Mouse (Mus musculus): ENCODE measurements at regions not wholly inside any gene's neighbourhood (a gene's known extent, or its start where the extent isn't known, plus 50 kb on each side); places are given as distances from the start of the nearest gene placed in this dataset.

DNA sequence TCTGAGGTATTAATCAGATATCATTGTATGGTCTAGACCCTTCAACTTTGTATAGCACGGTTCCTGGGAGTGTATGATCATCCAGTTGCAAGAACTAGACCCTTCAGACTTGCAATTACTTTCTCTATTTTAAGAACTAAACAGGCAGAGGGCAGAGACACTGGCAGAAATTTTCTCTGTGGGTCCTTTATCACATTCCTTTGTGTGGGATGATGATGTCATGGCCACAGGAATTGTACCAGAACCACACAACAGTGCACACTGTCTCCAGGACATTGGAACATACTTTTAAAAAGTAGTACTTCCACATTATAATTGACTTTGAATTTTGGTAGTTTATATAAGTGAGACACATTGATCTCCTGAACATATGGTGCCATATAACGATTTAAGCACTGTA, 674.2 kb downstream of the Rfpl4b start:
- 94% methylated on average over 2 of the region's 2 CpGs for WGBS
- Histone ChIP-seq H3K9me3 (no peaks in the 10 kb centered on the region), H3K4me3 (no peak overlapping the region), H3K36me3 (replicated peaks) (no peaks in the 10 kb centered on the region), H3K4me1 (no peaks in the 10 kb centered on the region), H3K27me3 (ENCODE audit: poor library complexity, severe bottlenecking) (no peaks in the 10 kb centered on the region), H3K27ac (no peak overlapping the region)
- no peak for DNase-seq (ENCODE audit: extremely low spot score, low spot score)

DNA sequence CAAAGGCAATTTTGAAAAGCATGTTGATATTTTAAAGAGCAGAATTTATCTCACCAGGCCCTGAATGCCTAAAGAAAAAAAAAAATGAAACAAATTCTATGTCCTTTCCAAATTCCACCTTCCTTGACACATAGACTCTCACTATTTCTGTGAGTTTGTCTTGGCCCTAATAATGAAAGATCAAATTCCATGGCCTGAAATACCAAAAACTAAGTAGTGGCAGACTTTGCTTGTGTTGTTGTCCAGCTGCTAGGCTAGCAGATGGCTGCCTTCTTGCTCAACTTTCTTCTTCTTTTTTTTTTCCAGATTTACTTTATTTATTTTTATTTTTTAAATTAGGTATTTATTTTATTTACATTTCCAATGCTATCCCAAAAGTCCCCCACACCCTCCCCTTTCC, 682.4 kb downstream of the Rfpl4b start:
- H3K27ac ChIP-seq, result no peak overlapping the region
- H3K4me1 ChIP-seq, result no peaks in the 10 kb centered on the region
- H3K27me3 ChIP-seq (ENCODE audit: poor library complexity, severe bottlenecking), result no peaks in the 10 kb centered on the region
- no peak for DNase-seq (ENCODE audit: extremely low spot score, low spot score)
- no peak overlapping the region for H3K4me3 ChIP-seq
- H3K36me3 ChIP-seq (replicated peaks), result no peaks in the 10 kb centered on the region
- no peaks in the 10 kb centered on the region for H3K9me3 ChIP-seq

DNA sequence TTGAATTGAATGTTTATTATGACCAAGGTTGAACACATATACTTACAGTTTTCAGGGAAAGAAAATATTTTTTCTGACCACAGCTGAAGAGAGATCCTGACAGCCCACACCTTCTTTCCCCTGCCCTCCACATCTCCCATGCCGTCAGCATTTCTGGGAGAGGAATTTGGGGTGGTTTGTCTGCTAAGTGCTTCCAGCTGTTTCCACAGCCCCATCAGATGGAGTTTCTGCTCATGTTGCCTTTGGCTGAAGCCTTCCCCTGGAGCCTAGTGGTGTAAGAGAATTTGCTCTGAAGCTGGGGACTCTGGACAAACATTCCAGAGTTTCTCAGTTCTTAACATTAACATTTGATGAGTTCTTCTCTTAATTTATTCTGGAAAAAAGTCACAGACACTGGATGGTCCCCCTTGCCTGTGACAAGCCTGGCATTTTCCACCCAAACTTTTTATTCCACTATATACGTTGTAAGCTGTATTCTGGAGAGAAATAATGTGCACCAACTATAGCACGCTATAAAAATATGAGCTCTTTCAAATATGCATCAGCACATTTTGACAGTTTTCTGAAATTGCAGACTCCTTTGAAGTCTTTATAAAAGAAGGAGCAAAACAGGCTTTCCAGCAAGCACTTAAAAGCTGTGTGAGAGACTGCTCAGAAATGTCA, 699.5 kb downstream of the Rfpl4b start:
- H3K27ac ChIP-seq, result no peak overlapping the region
- no peaks in the 10 kb centered on the region for H3K9me3 ChIP-seq
- DNase-seq (ENCODE audit: extremely low spot score, low spot score), result peak; percentile 21
- H3K36me3 ChIP-seq (replicated peaks), result no peaks in the 10 kb centered on the region
- no peaks in the 10 kb centered on the region for H3K4me1 ChIP-seq
- no peak overlapping the region for H3K4me3 ChIP-seq
- WGBS, result 72% methylated on average over 3 of the region's 3 CpGs
- H3K27me3 ChIP-seq (ENCODE audit: poor library complexity, severe bottlenecking), result no peaks in the 10 kb centered on the region

DNA sequence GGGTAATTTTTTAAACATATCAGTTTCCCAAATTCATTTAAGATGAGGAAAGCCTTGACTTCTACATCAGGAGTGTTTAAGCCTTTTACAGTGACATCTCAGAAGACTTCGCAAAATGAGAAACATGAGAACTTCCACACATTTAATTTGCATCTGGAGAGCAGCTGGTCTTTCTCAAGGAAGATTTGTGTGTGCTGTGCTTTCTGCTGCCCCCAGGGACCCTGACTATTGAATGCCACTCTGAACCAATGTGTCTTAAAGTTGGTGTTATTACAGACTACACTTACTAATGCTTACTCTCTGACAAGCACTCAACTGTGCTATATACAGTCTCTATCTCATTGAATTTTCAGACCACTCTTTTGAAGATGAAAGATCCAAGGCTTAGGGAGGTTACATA, 703.0 kb downstream of the Rfpl4b start:
- no peak for DNase-seq (ENCODE audit: extremely low spot score, low spot score)
- H3K4me1 ChIP-seq, result no peaks in the 10 kb centered on the region
- no peaks in the 10 kb centered on the region for H3K27me3 ChIP-seq (ENCODE audit: poor library complexity, severe bottlenecking)
- no peak overlapping the region for H3K27ac ChIP-seq
- WGBS, result 75% methylated on average over 1 of the region's 1 CpGs
- H3K36me3 ChIP-seq (replicated peaks), result no peaks in the 10 kb centered on the region
- no peaks in the 10 kb centered on the region for H3K9me3 ChIP-seq
- no peak overlapping the region for H3K4me3 ChIP-seq

DNA sequence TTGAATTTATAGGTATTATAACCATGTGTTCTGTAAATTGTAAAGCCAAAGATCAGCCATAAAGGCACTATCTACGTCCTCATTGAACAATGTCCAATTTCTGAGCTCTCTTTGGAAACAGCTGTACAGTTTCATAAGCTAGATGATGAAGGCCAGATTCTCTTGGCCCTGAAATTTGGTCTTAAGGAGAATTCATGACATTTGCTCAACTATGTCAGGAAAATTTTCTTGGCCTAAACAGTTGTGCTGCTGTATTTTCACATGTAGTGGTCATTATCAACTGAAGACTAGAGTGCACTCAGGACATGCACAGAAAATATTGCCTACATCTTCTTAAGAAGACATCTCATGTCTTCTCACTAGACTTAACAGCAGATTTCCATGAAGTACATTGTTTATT, 705.1 kb downstream of the Rfpl4b start:
- no peaks in the 10 kb centered on the region for H3K27me3 ChIP-seq (ENCODE audit: poor library complexity, severe bottlenecking)
- no peak overlapping the region for H3K27ac ChIP-seq
- H3K36me3 ChIP-seq (replicated peaks), result no peaks in the 10 kb centered on the region
- WGBS, result 80% methylated on average over 1 of the region's 1 CpGs
- no peaks in the 10 kb centered on the region for H3K9me3 ChIP-seq
- DNase-seq (ENCODE audit: extremely low spot score, low spot score), result no peak
- H3K4me1 ChIP-seq, result no peaks in the 10 kb centered on the region
- no peak overlapping the region for H3K4me3 ChIP-seq

DNA sequence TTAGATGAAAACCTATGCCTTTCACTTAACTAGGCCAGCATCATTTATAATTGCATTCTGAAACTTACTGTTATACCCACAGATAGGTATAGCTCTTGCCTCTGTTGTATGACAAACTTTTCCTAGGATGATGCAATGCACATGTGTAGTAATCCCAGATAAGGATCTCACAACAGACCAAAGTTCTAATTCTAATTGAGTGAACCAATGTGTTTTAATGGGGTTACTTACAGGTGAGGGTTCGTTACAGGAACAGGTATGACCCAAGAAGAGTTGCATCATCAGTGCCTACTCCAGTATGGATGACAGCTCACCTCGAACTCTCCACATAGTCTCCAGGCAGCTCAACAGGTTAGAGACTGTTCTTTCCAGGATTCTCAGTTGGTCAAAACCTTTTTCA, 707.4 kb downstream of the Rfpl4b start:
- Histone ChIP-seq H3K27ac (no peak overlapping the region), H3K4me1 (no peaks in the 10 kb centered on the region), H3K4me3 (no peak overlapping the region), H3K27me3 (ENCODE audit: poor library complexity, severe bottlenecking) (no peaks in the 10 kb centered on the region), H3K36me3 (replicated peaks) (no peaks in the 10 kb centered on the region), H3K9me3 (no peaks in the 10 kb centered on the region)
- 86% methylated on average over 2 of the region's 2 CpGs for WGBS
- DNase-seq (ENCODE audit: extremely low spot score, low spot score), result no peak

DNA sequence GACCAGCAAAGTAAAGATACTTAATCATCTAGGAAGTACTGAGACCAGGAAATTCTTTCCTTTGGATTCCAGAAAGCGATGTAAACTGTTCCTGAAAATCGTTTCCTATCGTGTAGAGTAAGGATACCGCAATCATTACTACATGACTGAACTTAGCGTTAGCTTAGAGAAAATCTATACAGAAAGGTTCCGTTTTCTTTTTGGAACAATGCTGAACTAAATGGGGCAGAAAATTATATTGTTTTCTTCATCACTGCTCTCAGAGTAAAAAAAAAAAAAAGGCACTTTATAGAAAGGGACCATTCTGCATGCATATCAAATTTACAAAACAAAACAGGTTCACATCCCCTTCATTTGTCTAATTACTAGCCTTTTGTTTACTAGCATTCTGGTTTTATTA, 713.0 kb downstream of the Rfpl4b start:
- H3K36me3 ChIP-seq (replicated peaks), result no peaks in the 10 kb centered on the region
- no peaks in the 10 kb centered on the region for H3K4me1 ChIP-seq
- H3K27ac ChIP-seq, result no peak overlapping the region
- no peak for DNase-seq (ENCODE audit: extremely low spot score, low spot score)
- 85% methylated on average over 6 of the region's 6 CpGs for WGBS
- H3K4me3 ChIP-seq, result no peak overlapping the region
- no peaks in the 10 kb centered on the region for H3K9me3 ChIP-seq
- no peaks in the 10 kb centered on the region for H3K27me3 ChIP-seq (ENCODE audit: poor library complexity, severe bottlenecking)

DNA sequence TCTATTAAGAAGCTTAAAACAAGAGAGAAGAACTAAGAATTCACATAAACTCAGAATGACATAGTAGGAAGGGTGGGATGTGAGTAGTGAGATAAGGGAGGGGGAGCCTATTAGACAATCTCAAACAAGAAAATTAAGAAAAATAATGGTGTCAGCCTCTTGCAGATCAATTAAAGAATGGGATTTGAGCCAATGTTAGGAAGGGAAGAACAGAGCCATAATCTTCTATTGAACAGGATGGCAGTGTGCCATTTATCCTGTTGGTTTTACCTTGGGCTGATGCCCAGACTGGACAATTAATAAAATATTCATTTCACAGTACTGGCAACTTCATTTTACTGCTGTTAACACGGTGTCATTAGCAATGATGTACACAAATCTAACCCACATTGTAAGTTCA, 718.0 kb downstream of the Rfpl4b start:
- Histone ChIP-seq H3K4me1 (no peaks in the 10 kb centered on the region), H3K27ac (no peak overlapping the region), H3K9me3 (no peaks in the 10 kb centered on the region), H3K27me3 (ENCODE audit: poor library complexity, severe bottlenecking) (no peaks in the 10 kb centered on the region), H3K36me3 (replicated peaks) (no peaks in the 10 kb centered on the region), H3K4me3 (no peak overlapping the region)
- WGBS, result 68% methylated on average over 1 of the region's 1 CpGs
- DNase-seq (ENCODE audit: extremely low spot score, low spot score), result no peak

DNA sequence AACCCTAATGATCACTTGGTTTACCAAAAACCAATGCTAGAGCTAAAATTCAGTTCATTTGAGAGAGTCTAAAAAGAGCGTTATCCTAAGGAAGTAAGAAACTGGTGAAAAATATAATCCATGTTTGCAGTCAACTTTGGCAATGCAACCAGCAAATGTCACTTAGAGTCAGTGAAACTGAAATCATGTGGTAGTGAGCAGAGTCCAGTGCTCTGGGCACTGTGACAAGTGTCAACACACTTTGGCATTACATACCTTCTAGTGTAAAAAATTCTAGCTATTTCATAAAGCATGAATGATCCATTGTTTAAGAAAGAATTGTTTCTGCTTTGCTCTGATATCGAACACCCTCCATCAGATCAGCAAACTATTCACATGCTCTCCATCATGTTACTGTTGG, 743.1 kb downstream of the Rfpl4b start:
- no peaks in the 10 kb centered on the region for H3K4me1 ChIP-seq
- 92% methylated on average over 2 of the region's 2 CpGs for WGBS
- H3K36me3 ChIP-seq (replicated peaks), result no peaks in the 10 kb centered on the region
- peaks cover 5% of the 10 kb centered on the region; the same call in 1 of the 2 replicates for H3K9me3 ChIP-seq
- H3K27ac ChIP-seq, result no peak overlapping the region
- DNase-seq (ENCODE audit: extremely low spot score, low spot score), result no peak
- H3K27me3 ChIP-seq (ENCODE audit: poor library complexity, severe bottlenecking), result no peaks in the 10 kb centered on the region
- H3K4me3 ChIP-seq, result no peak overlapping the region

DNA sequence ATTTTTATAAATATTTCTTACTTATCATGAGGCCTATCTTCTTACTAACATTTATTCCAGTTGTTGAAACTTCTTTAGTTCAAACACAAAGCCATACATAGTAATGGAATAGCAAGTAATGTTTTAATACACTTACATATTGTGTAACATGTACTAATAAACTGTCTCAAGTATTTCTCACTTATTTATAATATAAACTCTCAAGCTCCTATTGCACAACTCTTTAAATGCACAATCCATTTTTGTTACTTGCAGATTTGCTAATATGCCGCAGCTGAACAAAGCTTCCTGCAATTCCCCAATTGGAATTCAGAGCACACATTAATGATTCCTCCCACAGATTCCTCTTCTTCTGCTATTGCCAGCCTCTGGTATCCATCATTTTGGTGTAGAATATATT, 749.2 kb downstream of the Rfpl4b start:
- Histone ChIP-seq H3K4me1 (no peaks in the 10 kb centered on the region), H3K9me3 (no peaks in the 10 kb centered on the region), H3K4me3 (no peak overlapping the region), H3K27ac (no peak overlapping the region), H3K27me3 (ENCODE audit: poor library complexity, severe bottlenecking) (no peaks in the 10 kb centered on the region), H3K36me3 (replicated peaks) (no peaks in the 10 kb centered on the region)
- DNase-seq (ENCODE audit: extremely low spot score, low spot score), result no peak
- 100% methylated on average over 1 of the region's 1 CpGs for WGBS

DNA sequence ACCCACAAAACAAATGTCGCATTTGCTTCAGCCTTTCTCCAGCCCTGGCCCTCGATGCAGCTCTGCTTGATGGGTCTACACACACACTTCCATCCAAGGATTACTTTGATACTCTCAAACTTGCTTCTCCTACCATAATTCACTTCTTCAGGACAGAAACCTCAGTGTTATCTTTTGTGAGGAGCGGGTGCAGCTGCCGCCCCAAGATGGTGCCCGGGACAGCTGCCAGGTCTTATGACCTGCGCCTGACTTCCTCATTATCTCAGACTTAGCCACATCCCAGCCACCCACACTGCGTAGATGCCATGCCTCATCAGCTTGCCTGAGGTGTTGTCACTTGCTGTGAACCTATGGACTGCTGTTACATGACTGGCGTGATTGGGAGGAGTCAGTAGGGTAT, 762.5 kb downstream of the Rfpl4b start:
- WGBS, result 92% methylated on average over 8 of the region's 8 CpGs

DNA sequence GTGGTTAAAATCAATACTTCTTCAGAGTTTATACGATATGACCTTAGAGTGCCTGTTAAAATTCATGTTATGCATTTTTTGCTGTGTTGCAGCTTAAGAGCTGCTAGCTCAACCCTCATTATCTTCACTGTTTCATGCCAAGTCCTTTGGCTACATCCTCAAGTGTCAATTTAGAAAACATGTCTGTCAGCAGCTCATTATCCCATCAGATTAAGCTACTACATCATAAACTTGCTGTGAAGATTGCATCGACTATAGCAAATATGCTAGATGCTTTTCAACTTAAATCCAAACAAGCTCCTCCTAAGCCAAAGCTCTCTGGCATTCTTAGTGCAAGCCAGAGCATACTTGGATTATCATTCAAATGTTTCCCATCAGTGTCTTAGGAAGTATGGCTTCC, 811.1 kb downstream of the Rfpl4b start:
- H3K4me1 ChIP-seq, result no peaks in the 10 kb centered on the region
- H3K4me3 ChIP-seq, result no peak overlapping the region
- no peaks in the 10 kb centered on the region for H3K9me3 ChIP-seq
- 82% methylated on average over 2 of the region's 2 CpGs for WGBS
- DNase-seq (ENCODE audit: extremely low spot score, low spot score), result no peak
- no peaks in the 10 kb centered on the region for H3K27me3 ChIP-seq (ENCODE audit: poor library complexity, severe bottlenecking)
- H3K27ac ChIP-seq, result no peak overlapping the region
- H3K36me3 ChIP-seq (replicated peaks), result no peaks in the 10 kb centered on the region

More for the DNA sequence above, 762.5 kb downstream of the Rfpl4b start:
- H3K9me3 ChIP-seq, result peaks cover 20% of the 10 kb centered on the region
- H3K36me3 ChIP-seq (replicated peaks), result no peaks in the 10 kb centered on the region; the same call in 1 of the 2 replicates
- no peak overlapping the region for H3K27ac ChIP-seq
- DNase-seq (ENCODE audit: extremely low spot score, low spot score), result no peak
- H3K4me3 ChIP-seq, result no peak overlapping the region
- H3K27me3 ChIP-seq (ENCODE audit: poor library complexity, severe bottlenecking), result no peaks in the 10 kb centered on the region
- no peaks in the 10 kb centered on the region for H3K4me1 ChIP-seq

DNA sequence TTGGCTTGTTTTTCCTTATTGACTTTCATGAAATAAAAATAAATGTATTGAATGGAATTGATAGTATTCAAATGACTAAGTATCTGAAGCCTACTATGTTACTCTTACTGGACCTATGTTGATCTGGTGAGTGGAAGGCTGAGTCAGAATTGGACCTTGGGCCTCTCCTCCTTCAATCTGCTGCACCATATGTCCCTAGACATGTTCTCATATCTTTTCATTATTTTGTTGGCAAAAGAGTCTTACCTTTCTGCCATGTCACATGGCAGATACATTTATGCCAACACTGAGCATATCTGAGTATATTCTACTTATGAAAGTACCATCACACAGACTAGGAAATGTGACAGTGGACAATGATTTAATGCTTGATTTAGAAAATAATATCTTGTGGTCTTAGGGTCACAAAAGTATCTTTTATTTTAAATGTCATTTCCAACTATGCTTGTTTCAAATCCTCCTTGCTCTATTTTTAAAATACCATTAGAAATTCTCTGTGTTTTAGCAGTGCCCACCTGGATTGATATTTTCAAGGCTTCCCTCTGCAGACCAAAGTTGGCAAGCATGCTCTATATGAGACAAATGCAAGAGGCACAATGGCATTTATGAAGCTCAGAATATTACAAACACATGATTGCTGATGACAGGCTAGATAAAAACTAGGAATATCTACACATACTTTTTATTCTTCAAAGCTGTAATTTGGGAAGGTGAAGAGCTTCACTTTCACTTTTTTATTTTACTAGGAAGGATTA, 825.7 kb downstream of the Rfpl4b start:
- H3K4me3 ChIP-seq, result no peak overlapping the region
- no peak for DNase-seq (ENCODE audit: extremely low spot score, low spot score)
- no peaks in the 10 kb centered on the region for H3K36me3 ChIP-seq (replicated peaks)
- no peaks in the 10 kb centered on the region for H3K4me1 ChIP-seq
- H3K9me3 ChIP-seq, result no peaks in the 10 kb centered on the region
- no peak overlapping the region for H3K27ac ChIP-seq
- H3K27me3 ChIP-seq (ENCODE audit: poor library complexity, severe bottlenecking), result no peaks in the 10 kb centered on the region

Data from forebrain, embryonic 10.5 days (tissue).